Mouse (Mus musculus) heart, adult 2 months (tissue): ENCODE measurements around the gene Hspb3. TPM values are rescaled to one million over a fixed set of nuclear protein-coding genes. Genes with fewer than 3 reads are reported as not detected.

Experiments
- DNase-seq, 2 experiments: peaks; one replicate each; pipeline ENCODE4 v3.0.0; 2021
- H3K27ac ChIP-seq: fragments of 200-600 bp; 2 replicates; pipeline ENCODE4 v1.8.1; 2022
- H3K27me3 ChIP-seq: fragments of 200-500 bp; 2 replicates; pipeline ENCODE4 v1.6.1; 2012; ENCODE audit warnings: mild to moderate bottlenecking, low read length, inconsistent platforms, mixed read lengths; ENCODE audit not compliant: control insufficient read depth, insufficient read depth
- H3K36me3 ChIP-seq: fragments of 200-500 bp; 2 replicates; pipeline ENCODE4 v1.6.1; 2012; ENCODE audit warnings: low read length, inconsistent platforms; ENCODE audit not compliant: control insufficient read depth, insufficient read depth
- H3K4me1 ChIP-seq: fragments of 200-500 bp; 2 replicates; pipeline ENCODE4 v1.6.1; 2011; ENCODE audit warnings: low read length; ENCODE audit not compliant: control insufficient read depth, insufficient read depth
- H3K4me3 ChIP-seq: fragments of 200-600 bp; 2 replicates; pipeline ENCODE4 v1.8.1; 2022
- H3K79me2 ChIP-seq: fragments of 200-500 bp; replicated peaks from 2 replicates; pipeline ENCODE4 v1.6.1; 2012; ENCODE audit warnings: mild to moderate bottlenecking, inconsistent platforms, low read length, moderate library complexity, mixed read lengths; ENCODE audit not compliant: control insufficient read depth, insufficient read depth
- H3K9ac ChIP-seq: fragments of 200-500 bp; 2 replicates; pipeline ENCODE4 v1.6.1; 2012; ENCODE audit warnings: low read depth, mild to moderate bottlenecking, control low read depth, inconsistent platforms, low read length, mixed read lengths
- CTCF ChIP-seq: fragments of 200-600 bp; IDR thresholded peaks from 2 replicates; pipeline ENCODE4 v1.8.1; 2022; ENCODE audit warnings: antibody characterized with exemption, mild to moderate bottlenecking, moderate library complexity
- EP300 ChIP-seq: fragments of 200-500 bp; IDR thresholded peaks from 2 replicates; pipeline ENCODE4 v1.6.1; 2011; ENCODE audit warnings: low read depth, low read length, control low read depth; ENCODE audit not compliant: insufficient read depth
- POLR2A ChIP-seq: fragments of 200-500 bp; IDR thresholded peaks from 2 replicates; pipeline ENCODE4 v1.6.1; 2011; ENCODE audit warnings: mild to moderate bottlenecking, low read depth, low read length, control low read depth; ENCODE audit not compliant: insufficient read depth
- WGBS: fragments of 180-500 bp; shearing (Covaris S2); methylation state at CpG from one replicate; pipeline ENCODE4 v1.1.7; 2018; 5-methylcytosine and 5-hydroxymethylcytosine counted together
- intact Hi-C: fragments of 180-260 bp; cut with DNase I; formaldehyde crosslinking; loops from one replicate; pipeline ENCODE4 v1.15.1; 2025
- polyA plus RNA-seq: library from polyadenylated mRNA; depleted of rRNA; stranded (reverse); fragments of >200 nt; gene quantifications from 2 replicates; pipeline ENCODE4 v1.2.3, GENCODE M21; 2012
- total RNA-seq, 2 experiments: library from RNA; stranded (reverse); gene quantifications; 2 replicates each; pipeline ENCODE4 v1.2.3; 2021

Hspb3 gene
- total and polyA plus RNA-seq, 3 experiments, result 14.2 to 19.6 (median 17.6) TPM

DNA sequence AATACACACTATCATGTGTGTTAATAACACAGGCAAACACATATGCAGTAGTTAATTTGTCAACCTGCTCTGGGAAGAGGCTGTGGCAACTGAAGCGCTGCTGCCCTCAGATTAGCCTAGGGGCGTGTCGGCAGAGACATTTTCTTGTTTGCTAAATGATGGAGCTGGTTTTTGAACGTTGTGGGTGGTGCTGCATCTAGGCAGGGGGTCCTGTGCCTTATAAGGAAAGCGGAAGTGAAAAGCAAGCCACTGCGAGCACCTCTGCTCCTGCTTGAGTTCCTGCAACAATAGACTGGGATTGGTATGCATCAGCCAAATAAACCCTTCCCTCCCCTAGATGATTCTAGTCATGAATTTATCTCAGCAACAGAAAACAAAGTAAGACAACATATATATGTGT, 31.0 kb downstream of the Hspb3 start:
- Histone ChIP-seq H3K4me1 (0 out of 2 replicates have a peak, but pooled peaks cover 1% of the 10 kb centered on the region), H3K4me3 (no peak overlapping the region), H3K36me3 (no peaks in the 10 kb centered on the region), H3K27me3 (no peaks in the 10 kb centered on the region), H3K27ac (no peak overlapping the region), H3K79me2 (no peaks in the 10 kb centered on the region), H3K9ac (no peak overlapping the region)
- intact Hi-C loops, result no loop called here
- no peak for DNase-seq
- TF ChIP-seq EP300 (no peak), CTCF (no peak), POLR2A (no peak)
- WGBS, result 67% methylated on average over 6 of the region's 6 CpGs

DNA sequence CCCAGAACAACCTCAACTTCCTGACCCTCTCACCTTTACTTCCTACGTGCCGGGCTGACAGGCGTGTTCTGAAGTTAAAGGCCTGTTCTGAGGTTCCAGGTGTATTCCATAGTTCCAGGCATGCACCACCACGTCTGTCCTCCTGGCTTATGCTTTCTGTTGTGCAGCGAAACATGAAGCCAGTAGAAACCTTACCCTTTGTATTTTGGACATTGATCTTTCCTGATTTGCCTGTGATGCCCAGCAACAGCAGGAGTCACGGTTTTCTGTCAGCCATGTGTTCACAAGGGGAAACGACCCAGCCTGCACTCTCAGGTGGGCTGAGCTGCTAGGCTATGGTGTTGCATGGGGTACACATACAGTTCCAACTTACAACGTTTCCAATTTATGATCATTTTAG, 35.9 kb downstream of the Hspb3 start:
- H3K9ac ChIP-seq, result no peak overlapping the region
- DNase-seq, result no peak
- no peaks in the 10 kb centered on the region for H3K27me3 ChIP-seq
- H3K36me3 ChIP-seq, result no peaks in the 10 kb centered on the region
- intact Hi-C loops, result no loop called here
- no peaks in the 10 kb centered on the region for H3K4me1 ChIP-seq
- no peaks in the 10 kb centered on the region for H3K79me2 ChIP-seq
- TF ChIP-seq POLR2A (no peak), CTCF (no peak), EP300 (no peak)
- 82% methylated on average over 8 of the region's 8 CpGs for WGBS
- no peak overlapping the region for H3K27ac ChIP-seq
- H3K4me3 ChIP-seq, result no peak overlapping the region

GRCm38 (mm10) chr13:113622865-113623255, 40.6 kb downstream of the Hspb3 start:
- Histone ChIP-seq H3K9ac (no peak overlapping the region), H3K4me3 (no peak overlapping the region), H3K4me1 (0 out of 2 replicates have a peak, but pooled peaks cover 1% of the 10 kb centered on the region), H3K27ac (peak overlapping the region; percentile 43), H3K36me3 (no peaks in the 10 kb centered on the region), H3K27me3 (no peaks in the 10 kb centered on the region), H3K79me2 (no peaks in the 10 kb centered on the region; the same call in 1 of the 2 replicates)
- TF ChIP-seq CTCF (no peak), POLR2A (no peak), EP300 (no peak)
- no peak for DNase-seq
- WGBS, result 66% methylated on average over 8 of the region's 8 CpGs
- intact Hi-C loops, result no loop called here

DNA sequence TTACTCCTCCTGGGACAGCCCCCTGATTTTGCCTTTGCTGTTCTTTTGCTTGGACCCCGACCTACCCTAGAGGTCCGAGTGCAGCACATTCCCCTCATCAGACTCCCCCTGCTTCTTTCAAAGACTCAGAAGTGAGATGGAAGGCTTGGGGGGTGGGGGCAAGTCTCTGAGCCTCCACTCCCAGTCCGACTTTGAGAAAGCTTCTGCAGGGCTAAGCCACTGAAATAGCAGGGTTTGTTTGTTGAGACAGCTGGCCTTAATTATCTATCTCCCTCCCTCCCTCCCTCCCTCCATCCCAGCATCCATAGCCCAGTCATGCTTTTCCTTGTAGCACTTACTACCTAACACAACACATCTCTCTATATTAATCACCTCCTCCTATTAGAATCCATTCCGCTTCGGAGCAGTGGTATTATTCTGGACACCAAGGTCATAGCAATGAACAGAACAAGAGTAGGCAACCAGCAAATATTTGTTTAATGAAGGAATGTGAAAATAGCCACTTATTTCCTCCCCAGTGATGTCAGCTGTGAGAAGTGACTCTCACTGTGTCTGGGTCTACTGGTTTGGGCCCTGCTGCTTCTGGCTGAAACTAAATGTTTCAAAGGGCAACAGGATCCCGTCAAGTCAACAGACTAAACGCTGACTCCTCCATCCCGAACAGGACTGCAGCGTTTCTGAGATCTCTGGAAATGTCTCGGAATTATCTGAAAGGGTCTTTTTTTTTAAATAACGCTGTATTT, 41.2 kb downstream of the Hspb3 start:
- TF ChIP-seq EP300 (no peak), CTCF (no peak), POLR2A (no peak)
- 51% methylated on average over 11 of the region's 11 CpGs for WGBS
- Histone ChIP-seq H3K79me2 (peaks cover 4% of the 10 kb centered on the region), H3K4me1 (0 out of 2 replicates have a peak, but pooled peaks cover 1% of the 10 kb centered on the region), H3K36me3 (no peaks in the 10 kb centered on the region), H3K27ac (peak overlapping the region; percentile 43), H3K4me3 (no peak overlapping the region), H3K27me3 (no peaks in the 10 kb centered on the region), H3K9ac (no peak overlapping the region)
- intact Hi-C loops, result no loop called here
- DNase-seq, result no peak

- peaks cover 11% of the 10 kb centered on the region for H3K4me1 ChIP-seq
- no peak for TF ChIP-seq CTCF
- no peak for TF ChIP-seq POLR2A
- TF ChIP-seq EP300, result no peak
- no peak for DNase-seq
- H3K4me3 ChIP-seq, result no peak overlapping the region
- 56% methylated on average over 9 of the region's 9 CpGs for WGBS
- intact Hi-C loops, result loop anchor here (2.0 to 10.0 kb wide), 7 partner anchors 37 to 574 kb away; partner anchors contain the start of gene Gpx8
- H3K27ac ChIP-seq, result no peak overlapping the region; the same call in 1 of the 2 replicates
- peaks cover 2% of the 10 kb centered on the region; the same call in 1 of the 2 replicates for H3K36me3 ChIP-seq
- H3K79me2 ChIP-seq, result peaks cover 14% of the 10 kb centered on the region
- H3K27me3 ChIP-seq, result no peaks in the 10 kb centered on the region
- H3K9ac ChIP-seq, result no peak overlapping the region
Measured at GRCm38 (mm10) chr13:113619003-113619402, 44.5 kb downstream of the Hspb3 start.

DNA sequence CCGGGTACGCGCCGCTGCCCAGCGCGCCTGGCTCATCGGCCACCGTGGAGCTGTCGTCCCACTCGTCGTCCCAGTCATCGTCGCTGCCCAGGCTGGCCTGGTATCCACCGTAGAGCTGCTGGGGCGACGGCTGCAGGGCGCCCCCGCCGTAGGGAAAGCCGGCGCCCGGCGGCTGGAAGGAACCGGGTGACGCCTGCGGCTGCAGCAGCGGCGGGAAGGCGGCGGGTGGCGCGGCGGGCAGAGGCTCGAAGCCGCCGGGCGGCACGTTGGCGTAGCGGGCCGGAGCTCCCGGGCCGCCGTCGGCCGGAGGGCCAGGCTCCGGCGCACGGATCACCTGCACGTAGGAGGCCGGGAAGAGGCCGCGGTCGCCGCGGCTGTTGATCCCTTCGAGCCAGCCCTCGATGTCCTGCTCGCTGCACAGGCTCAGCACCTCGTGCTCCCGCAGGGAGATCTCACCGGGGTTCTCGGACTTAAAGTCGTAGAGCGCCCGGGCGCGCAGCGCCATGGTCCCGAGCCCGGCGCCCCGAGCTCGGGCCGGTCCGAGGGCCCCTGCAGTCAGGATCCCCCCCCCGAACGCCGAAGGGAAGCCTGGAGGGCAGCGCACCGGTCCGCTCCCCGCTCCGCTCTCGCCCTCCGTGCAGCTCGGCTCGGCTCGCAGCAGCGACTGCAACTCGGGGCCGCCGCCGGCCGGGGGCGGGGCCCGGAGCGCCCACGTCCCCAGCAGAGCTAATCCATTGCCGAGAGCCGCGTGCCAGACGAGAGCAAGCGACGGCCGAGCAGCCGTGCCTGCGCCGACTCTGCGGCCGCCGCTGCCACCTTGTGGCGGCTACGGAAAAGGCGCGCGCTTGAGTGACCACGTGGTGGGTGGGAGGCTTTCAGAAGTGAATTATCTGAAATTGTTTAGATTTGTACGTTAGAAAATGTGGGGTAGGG, 45.3 kb downstream of the Hspb3 start, which contains the start of gene Snx18:
TSS of gene Snx18 (minus strand) at position 674 of the 933 bp plus-strand sequence.
- WGBS, result under 1% methylated on average over 115 of the region's 119 CpGs
- intact Hi-C loops, result loop anchor here (1.0 to 10.0 kb wide), 8 partner anchors 36 to 573 kb away; partner anchors contain the start of gene Gpx8
- peak within 1 kb of the TSS; percentile 92 for H3K4me3 ChIP-seq
- H3K4me1 ChIP-seq, result peaks cover 17% of the 10 kb centered on the region
- no peaks in the 10 kb centered on the region for H3K27me3 ChIP-seq
- peaks cover 5% of the 10 kb centered on the region; the same call in 1 of the 2 replicates for H3K36me3 ChIP-seq
- TF ChIP-seq POLR2A (peak; percentile 85), EP300 (peak; percentile 89), CTCF (peak; percentile 99)
- H3K27ac ChIP-seq, result peak within 1 kb of the TSS; percentile 95
- H3K79me2 ChIP-seq, result peaks cover 14% of the 10 kb centered on the region
- peak within 1 kb of the TSS; percentile 94 for H3K9ac ChIP-seq
- DNase-seq, result peak; percentile 94 to 95
